Mouse (Mus musculus): ENCODE results near the gene Gpatch2. TPM values are rescaled to one million over a fixed set of nuclear protein-coding genes. Genes with fewer than 3 reads are reported as not detected.
A peak's percentile ranks its signal among the peaks of the same experiment; 100 is the strongest.

The Gpatch2 gene
- polyA plus RNA-seq, 1 experiment from 2014 or later: 11.2 TPM

GRCm38 (mm10) chr1:187291480-187292394 lies 76.4 kb downstream of the Gpatch2 start:
- no peak overlapping the region for H3K4me3 ChIP-seq (ENCODE audit: low read length)
- H3K27me3 ChIP-seq (ENCODE audit: control insufficient read depth, insufficient read depth, low read length): no peaks in the 10 kb centered on the region
- no peaks in the 10 kb centered on the region for H3K36me3 ChIP-seq (ENCODE audit: control insufficient read depth, insufficient read depth)
- 79% methylated on average over 10 of the region's 10 CpGs for WGBS
- H3K4me1 ChIP-seq (ENCODE audit: control insufficient read depth, insufficient read depth, low read length): no peaks in the 10 kb centered on the region
- H3K4me2 ChIP-seq (ENCODE audit: low read depth, low read length): no peak overlapping the region
- no peaks in the 10 kb centered on the region for H3K9me3 ChIP-seq (replicated peaks; ENCODE audit: control insufficient read depth, low read length)
- no peak overlapping the region for H3K9ac ChIP-seq (ENCODE audit: low read length)
- ATAC-seq (replicated peaks; ENCODE audit: extremely low read depth, insufficient read depth, low FRiP score): no peak
- H3K27ac ChIP-seq (ENCODE audit: low read length): no peak overlapping the region

DNA sequence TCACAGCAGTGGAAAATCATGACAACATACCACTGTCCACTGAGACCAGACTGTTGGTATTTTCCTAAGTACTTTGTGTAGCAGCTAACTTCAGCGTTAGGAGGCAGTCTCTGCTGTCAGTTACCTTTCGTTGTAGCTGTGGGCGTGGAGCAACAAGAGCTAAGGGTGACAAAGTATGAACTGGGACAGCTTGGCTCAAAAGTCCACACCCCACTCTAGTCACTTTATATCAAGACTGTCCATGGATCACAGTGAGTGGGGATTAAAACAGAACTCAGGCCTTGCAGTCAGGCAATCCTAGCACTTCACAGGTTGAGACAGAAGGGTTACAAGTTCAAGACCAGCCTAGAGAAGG lies 77.1 kb downstream of the Gpatch2 start:
- no peak overlapping the region for H3K4me2 ChIP-seq (ENCODE audit: low read depth, low read length)
- H3K4me1 ChIP-seq (ENCODE audit: control insufficient read depth, insufficient read depth, low read length): no peaks in the 10 kb centered on the region
- no peaks in the 10 kb centered on the region for H3K27me3 ChIP-seq (ENCODE audit: control insufficient read depth, insufficient read depth, low read length)
- 79% methylated on average over 3 of the region's 3 CpGs for WGBS
- no peaks in the 10 kb centered on the region for H3K36me3 ChIP-seq (ENCODE audit: control insufficient read depth, insufficient read depth)
- H3K9me3 ChIP-seq (replicated peaks; ENCODE audit: control insufficient read depth, low read length): no peaks in the 10 kb centered on the region
- H3K4me3 ChIP-seq (ENCODE audit: low read length): no peak overlapping the region
- H3K9ac ChIP-seq (ENCODE audit: low read length): no peak overlapping the region
- H3K27ac ChIP-seq (ENCODE audit: low read length): no peak overlapping the region
- ATAC-seq (replicated peaks; ENCODE audit: extremely low read depth, insufficient read depth, low FRiP score): no peak

- no peak for ATAC-seq (replicated peaks; ENCODE audit: extremely low read depth, insufficient read depth, low FRiP score)
- Histone ChIP-seq H3K4me3 (ENCODE audit: low read length) (no peak overlapping the region), H3K4me2 (ENCODE audit: low read depth, low read length) (no peak overlapping the region), H3K9me3 (replicated peaks; ENCODE audit: control insufficient read depth, low read length) (no peaks in the 10 kb centered on the region), H3K9ac (ENCODE audit: low read length) (no peak overlapping the region), H3K4me1 (ENCODE audit: control insufficient read depth, insufficient read depth, low read length) (no peaks in the 10 kb centered on the region), H3K27ac (ENCODE audit: low read length) (no peak overlapping the region), H3K27me3 (ENCODE audit: control insufficient read depth, insufficient read depth, low read length) (no peaks in the 10 kb centered on the region), H3K36me3 (ENCODE audit: control insufficient read depth, insufficient read depth) (no peaks in the 10 kb centered on the region)
- WGBS: 73% methylated on average over 3 of the region's 3 CpGs
These were observed 77.9 kb downstream of the Gpatch2 start for GRCm38 (mm10) chr1:187293233-187293632.

DNA sequence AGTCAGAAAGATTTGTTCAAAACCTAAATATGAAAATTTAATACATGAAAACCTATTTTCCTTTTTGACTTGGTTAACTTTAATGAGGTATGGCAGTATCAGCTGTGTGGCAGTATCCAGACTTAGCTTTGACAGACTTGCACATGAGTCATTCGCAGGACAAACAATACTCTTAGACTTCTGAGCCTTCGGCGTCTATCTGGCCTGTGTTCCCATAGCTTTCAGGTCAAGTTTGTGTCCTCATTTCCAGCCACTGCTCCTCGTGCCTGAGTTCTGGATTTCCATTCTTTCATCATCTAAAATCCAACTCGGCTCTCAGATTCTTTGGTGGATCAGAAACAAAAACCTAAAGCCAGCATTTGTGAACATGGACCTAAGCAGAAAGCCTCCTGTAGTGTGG lies 79.2 kb downstream of the Gpatch2 start:
- no peaks in the 10 kb centered on the region for H3K9me3 ChIP-seq (replicated peaks; ENCODE audit: control insufficient read depth, low read length)
- 51% methylated on average over 5 of the region's 5 CpGs for WGBS
- no peak overlapping the region for H3K27ac ChIP-seq (ENCODE audit: low read length)
- H3K27me3 ChIP-seq (ENCODE audit: control insufficient read depth, insufficient read depth, low read length): no peaks in the 10 kb centered on the region
- no peak for ATAC-seq (replicated peaks; ENCODE audit: extremely low read depth, insufficient read depth, low FRiP score)
- no peaks in the 10 kb centered on the region for H3K4me1 ChIP-seq (ENCODE audit: control insufficient read depth, insufficient read depth, low read length)
- H3K4me3 ChIP-seq (ENCODE audit: low read length): no peak overlapping the region
- H3K36me3 ChIP-seq (ENCODE audit: control insufficient read depth, insufficient read depth): no peaks in the 10 kb centered on the region
- H3K9ac ChIP-seq (ENCODE audit: low read length): no peak overlapping the region
- no peak overlapping the region for H3K4me2 ChIP-seq (ENCODE audit: low read depth, low read length)

DNA sequence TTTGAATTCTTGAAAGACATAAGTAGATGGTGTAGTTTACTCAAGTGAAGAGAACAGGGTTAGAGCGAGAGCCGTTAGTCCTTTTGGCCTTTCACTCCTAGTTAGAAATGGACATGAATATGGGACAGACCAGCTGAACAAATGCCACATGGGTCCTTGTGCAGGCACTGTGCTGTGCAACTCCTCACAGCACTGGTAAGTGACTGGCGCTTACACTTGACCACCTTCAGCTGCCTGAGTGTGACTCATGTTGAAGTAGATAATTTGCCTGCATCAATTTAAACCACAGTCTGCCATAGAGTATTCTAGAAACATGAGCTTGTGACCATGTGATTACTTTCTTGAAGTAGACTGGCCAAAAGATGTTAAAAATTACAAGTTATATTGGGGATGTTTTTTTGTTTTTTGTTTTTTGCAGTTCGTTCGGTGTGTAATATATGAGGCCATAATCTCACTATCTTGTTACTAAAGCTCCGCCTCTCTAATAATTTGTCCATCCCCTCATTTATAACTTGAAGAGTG lies 79.8 kb downstream of the Gpatch2 start:
- no peak overlapping the region for H3K4me3 ChIP-seq (ENCODE audit: low read length)
- no peaks in the 10 kb centered on the region for H3K4me1 ChIP-seq (ENCODE audit: control insufficient read depth, insufficient read depth, low read length)
- 88% methylated on average over 6 of the region's 6 CpGs for WGBS
- no peaks in the 10 kb centered on the region for H3K9me3 ChIP-seq (replicated peaks; ENCODE audit: control insufficient read depth, low read length)
- no peak for ATAC-seq (replicated peaks; ENCODE audit: extremely low read depth, insufficient read depth, low FRiP score)
- H3K27ac ChIP-seq (ENCODE audit: low read length): no peak overlapping the region
- H3K27me3 ChIP-seq (ENCODE audit: control insufficient read depth, insufficient read depth, low read length): no peaks in the 10 kb centered on the region
- no peak overlapping the region for H3K4me2 ChIP-seq (ENCODE audit: low read depth, low read length)
- no peaks in the 10 kb centered on the region for H3K36me3 ChIP-seq (ENCODE audit: control insufficient read depth, insufficient read depth)
- no peak overlapping the region for H3K9ac ChIP-seq (ENCODE audit: low read length)

- no peak for ATAC-seq (replicated peaks; ENCODE audit: extremely low read depth, insufficient read depth, low FRiP score)
- 88% methylated on average over 1 of the region's 1 CpGs for WGBS
- Histone ChIP-seq H3K9ac (ENCODE audit: low read length) (no peak overlapping the region), H3K9me3 (replicated peaks; ENCODE audit: control insufficient read depth, low read length) (no peaks in the 10 kb centered on the region), H3K36me3 (ENCODE audit: control insufficient read depth, insufficient read depth) (no peaks in the 10 kb centered on the region), H3K4me3 (ENCODE audit: low read length) (no peak overlapping the region), H3K27me3 (ENCODE audit: control insufficient read depth, insufficient read depth, low read length) (no peaks in the 10 kb centered on the region), H3K27ac (ENCODE audit: low read length) (no peak overlapping the region), H3K4me2 (ENCODE audit: low read depth, low read length) (no peak overlapping the region), H3K4me1 (ENCODE audit: control insufficient read depth, insufficient read depth, low read length) (no peaks in the 10 kb centered on the region)
These were observed 80.4 kb downstream of the Gpatch2 start for GRCm38 (mm10) chr1:187295711-187296110.

DNA sequence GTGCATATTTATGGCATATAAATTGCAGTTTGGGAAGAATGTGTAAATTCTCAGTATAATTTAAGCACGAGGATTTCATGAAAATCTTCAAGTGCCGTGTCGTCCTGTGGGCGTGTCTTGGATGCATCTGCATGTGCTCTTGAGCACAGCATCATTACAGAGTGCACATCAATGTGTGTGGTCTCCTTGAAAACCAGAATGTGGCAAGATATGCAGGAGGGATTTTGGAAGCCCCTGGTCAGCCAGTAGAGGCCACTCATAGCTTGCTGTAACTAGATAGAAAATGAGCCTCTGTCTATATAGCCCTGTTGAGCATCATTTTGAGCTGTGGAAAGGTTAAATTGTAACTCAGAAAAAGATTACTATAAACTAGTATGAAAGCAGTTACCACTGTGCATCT lies 83.9 kb downstream of the Gpatch2 start:
- no peak overlapping the region for H3K4me2 ChIP-seq (ENCODE audit: low read depth, low read length)
- H3K9me3 ChIP-seq (replicated peaks; ENCODE audit: control insufficient read depth, low read length): no peaks in the 10 kb centered on the region
- 76% methylated on average over 4 of the region's 4 CpGs for WGBS
- no peaks in the 10 kb centered on the region for H3K4me1 ChIP-seq (ENCODE audit: control insufficient read depth, insufficient read depth, low read length)
- no peak overlapping the region for H3K4me3 ChIP-seq (ENCODE audit: low read length)
- no peak overlapping the region for H3K9ac ChIP-seq (ENCODE audit: low read length)
- H3K36me3 ChIP-seq (ENCODE audit: control insufficient read depth, insufficient read depth): no peaks in the 10 kb centered on the region
- H3K27me3 ChIP-seq (ENCODE audit: control insufficient read depth, insufficient read depth, low read length): no peaks in the 10 kb centered on the region
- no peak for ATAC-seq (replicated peaks; ENCODE audit: extremely low read depth, insufficient read depth, low FRiP score)
- H3K27ac ChIP-seq (ENCODE audit: low read length): no peak overlapping the region

DNA sequence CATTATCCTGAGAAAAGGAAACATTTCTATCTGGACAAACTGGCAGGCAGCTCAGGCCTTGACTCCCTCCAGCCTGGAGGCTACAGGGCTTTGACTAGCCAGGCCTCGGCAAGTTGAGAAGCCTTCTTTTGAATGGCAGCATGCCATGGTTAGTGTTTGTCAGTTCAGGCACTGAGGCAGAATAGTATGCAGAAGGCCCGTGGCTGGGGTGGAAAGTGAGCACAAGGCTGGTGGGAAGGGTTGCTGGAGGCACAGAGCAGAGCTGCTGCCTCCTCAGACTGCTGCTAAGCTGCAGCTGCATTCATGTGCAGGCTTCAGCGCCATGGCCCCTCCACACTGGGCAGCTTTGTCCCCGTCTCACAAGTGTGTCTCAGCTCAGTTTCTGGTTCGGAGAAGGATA lies 85.3 kb downstream of the Gpatch2 start:
- H3K4me2 ChIP-seq (ENCODE audit: low read depth, low read length): no peak overlapping the region
- H3K27ac ChIP-seq (ENCODE audit: low read length): no peak overlapping the region
- WGBS: 53% methylated on average over 5 of the region's 5 CpGs
- H3K36me3 ChIP-seq (ENCODE audit: control insufficient read depth, insufficient read depth): no peaks in the 10 kb centered on the region
- no peak overlapping the region for H3K9ac ChIP-seq (ENCODE audit: low read length)
- no peak overlapping the region for H3K4me3 ChIP-seq (ENCODE audit: low read length)
- ATAC-seq (replicated peaks; ENCODE audit: extremely low read depth, insufficient read depth, low FRiP score): no peak
- H3K27me3 ChIP-seq (ENCODE audit: control insufficient read depth, insufficient read depth, low read length): no peaks in the 10 kb centered on the region
- H3K4me1 ChIP-seq (ENCODE audit: control insufficient read depth, insufficient read depth, low read length): no peaks in the 10 kb centered on the region
- H3K9me3 ChIP-seq (replicated peaks; ENCODE audit: control insufficient read depth, low read length): no peaks in the 10 kb centered on the region

- Histone ChIP-seq H3K9me3 (replicated peaks; ENCODE audit: control insufficient read depth, low read length) (no peaks in the 10 kb centered on the region), H3K4me2 (ENCODE audit: low read depth, low read length) (no peak overlapping the region), H3K27ac (ENCODE audit: low read length) (peak overlapping the region; percentile 30), H3K4me3 (ENCODE audit: low read length) (no peak overlapping the region), H3K4me1 (ENCODE audit: control insufficient read depth, insufficient read depth, low read length) (peaks cover 10% of the 10 kb centered on the region), H3K9ac (ENCODE audit: low read length) (no peak overlapping the region), H3K36me3 (ENCODE audit: control insufficient read depth, insufficient read depth) (no peaks in the 10 kb centered on the region), H3K27me3 (ENCODE audit: control insufficient read depth, insufficient read depth, low read length) (no peaks in the 10 kb centered on the region)
- ATAC-seq (replicated peaks; ENCODE audit: extremely low read depth, insufficient read depth, low FRiP score): peak; percentile 79
- 61% methylated on average over 10 of the region's 10 CpGs for WGBS
These were observed 87.9 kb downstream of the Gpatch2 start for GRCm38 (mm10) chr1:187303221-187303620.

All from heart, embryonic 16.5 days (tissue).